Mouse (Mus musculus): ENCODE measurements around the gene Spata2l. TPM values are rescaled to one million over a fixed set of nuclear protein-coding genes. Genes with fewer than 3 reads are reported as not detected.

Gene Spata2l
- total and polyA plus RNA-seq, 3 experiments, result 1.9 to 3.1 TPM; not detected in 1

- Histone ChIP-seq H3K9ac (ENCODE audit: control insufficient read depth, low read depth, low read length, poor library complexity, severe bottlenecking) (no peak overlapping the region), H3K4me1 (ENCODE audit: control insufficient read depth in 1 of 2, insufficient read depth in 2 of 2, low read length in 2 of 2) (no peaks in the 10 kb centered on the region), H3K27me3 (ENCODE audit: control insufficient read depth in 1 of 2, insufficient read depth in 2 of 2, low read length in 2 of 2) (no peaks in the 10 kb centered on the region), H3K79me2 (ENCODE audit: control insufficient read depth, insufficient read depth, low read length, poor library complexity) (no peaks in the 10 kb centered on the region), H3K27ac (ENCODE audit: control insufficient read depth, low read depth, low read length) (no peak overlapping the region), H3K4me3 (ENCODE audit: control insufficient read depth in 1 of 2, insufficient read depth in 1 of 2, low read depth in 2 of 2, low read length in 2 of 2) (no peak overlapping the region), H3K9me3 (replicated peaks; ENCODE audit: insufficient read depth, low read length) (no peaks in the 10 kb centered on the region), H3K36me3 (ENCODE audit: control insufficient read depth in 1 of 2, insufficient read depth in 2 of 2, low read length in 2 of 2) (no peaks in the 10 kb centered on the region)
- no peak for DNase-seq (ENCODE audit: low read depth, low spot score)
- TF ChIP-seq MAFK (IDR thresholded peaks at IDR 0.05; ENCODE audit: borderline replicate concordance, low read depth, low read length), result no peak
- no peak for TF ChIP-seq MYC (IDR thresholded peaks at IDR 0.05; ENCODE audit: low read depth, low read length)
- no peak for TF ChIP-seq USF1 (IDR thresholded peaks at IDR 0.05; ENCODE audit: low read depth, low read length)
- TF ChIP-seq POLR2AphosphoS2 (IDR thresholded peaks at IDR 0.05; ENCODE audit: low read length), result no peak
- TF ChIP-seq GABPA (IDR thresholded peaks at IDR 0.05; ENCODE audit: low read depth, low read length), result no peak
- TF ChIP-seq ELF1 (IDR thresholded peaks at IDR 0.05; ENCODE audit: low read depth, low read length), result no peak
- no peak for TF ChIP-seq CHD1 (IDR thresholded peaks at IDR 0.05; ENCODE audit: low read depth, low read length)
Observed at GRCm38 (mm10) chr8:123243053-123243452, 7.0 kb upstream of the Spata2l start.

GRCm38 (mm10) chr8:123242107-123242923, 6.3 kb upstream of the Spata2l start:
- no peak overlapping the region for H3K4me3 ChIP-seq (ENCODE audit: control insufficient read depth in 1 of 2, insufficient read depth in 1 of 2, low read depth in 2 of 2, low read length in 2 of 2)
- no peaks in the 10 kb centered on the region; a peak in 1 of 4 replicates for H3K27me3 ChIP-seq (ENCODE audit: control insufficient read depth in 1 of 2, insufficient read depth in 2 of 2, low read length in 2 of 2)
- no peaks in the 10 kb centered on the region for H3K79me2 ChIP-seq (ENCODE audit: control insufficient read depth, insufficient read depth, low read length, poor library complexity)
- H3K36me3 ChIP-seq (ENCODE audit: control insufficient read depth in 1 of 2, insufficient read depth in 2 of 2, low read length in 2 of 2), result no peaks in the 10 kb centered on the region
- H3K27ac ChIP-seq (ENCODE audit: control insufficient read depth, low read depth, low read length), result no peak overlapping the region
- H3K4me1 ChIP-seq (ENCODE audit: control insufficient read depth in 1 of 2, insufficient read depth in 2 of 2, low read length in 2 of 2), result no peaks in the 10 kb centered on the region
- TF ChIP-seq NELFE (IDR thresholded peaks at IDR 0.05; ENCODE audit: low read depth, low read length), result no peak
- no peak for TF ChIP-seq KAT2A (conservative IDR thresholded peaks at IDR 0.05; ENCODE audit: low read depth, low read length)
- TF ChIP-seq BHLHE40 (IDR thresholded peaks at IDR 0.05; ENCODE audit: borderline replicate concordance, low read depth, low read length), result no peak
- TF ChIP-seq POLR2AphosphoS5 (IDR thresholded peaks at IDR 0.05; ENCODE audit: borderline replicate concordance, low read depth, low read length), result no peak
- no peak for TF ChIP-seq GATA1 (IDR thresholded peaks at IDR 0.05; ENCODE audit: low read depth, low read length)
- no peak for TF ChIP-seq JUND (IDR thresholded peaks at IDR 0.05; ENCODE audit: low read depth, low read length)
- no peaks in the 10 kb centered on the region for H3K9me3 ChIP-seq (replicated peaks; ENCODE audit: insufficient read depth, low read length)
- H3K9ac ChIP-seq (ENCODE audit: control insufficient read depth, low read depth, low read length, poor library complexity, severe bottlenecking), result no peak overlapping the region
- DNase-seq (ENCODE audit: low read depth, low spot score), result no peak

- Histone ChIP-seq H3K36me3 (ENCODE audit: control insufficient read depth in 1 of 2, insufficient read depth in 2 of 2, low read length in 2 of 2) (no peaks in the 10 kb centered on the region; a peak in 1 of 4 replicates), H3K9ac (ENCODE audit: control insufficient read depth, low read depth, low read length, poor library complexity, severe bottlenecking) (no peak overlapping the region), H3K4me1 (ENCODE audit: control insufficient read depth in 1 of 2, insufficient read depth in 2 of 2, low read length in 2 of 2) (peaks cover 0 to 9% of the 10 kb centered on the region in 2 experiments; a peak in 1 of 4 replicates), H3K27ac (ENCODE audit: control insufficient read depth, low read depth, low read length) (no peak overlapping the region), H3K27me3 (ENCODE audit: control insufficient read depth in 1 of 2, insufficient read depth in 2 of 2, low read length in 2 of 2) (no peaks in the 10 kb centered on the region; a peak in 1 of 4 replicates), H3K79me2 (ENCODE audit: control insufficient read depth, insufficient read depth, low read length, poor library complexity) (no peaks in the 10 kb centered on the region; the same call in 1 of the 2 replicates), H3K9me3 (replicated peaks; ENCODE audit: insufficient read depth, low read length) (no peaks in the 10 kb centered on the region), H3K4me3 (ENCODE audit: control insufficient read depth in 1 of 2, insufficient read depth in 1 of 2, low read depth in 2 of 2, low read length in 2 of 2) (no peak overlapping the region)
- DNase-seq (ENCODE audit: low read depth, low spot score), result no peak
- TF ChIP-seq HCFC1 (IDR thresholded peaks at IDR 0.05; ENCODE audit: low read depth, low read length), result no peak
- TF ChIP-seq ZMIZ1 (IDR thresholded peaks at IDR 0.05; ENCODE audit: low read depth, low read length), result no peak
- no peak for TF ChIP-seq ZC3H11A (IDR thresholded peaks at IDR 0.05; ENCODE audit: low read depth, low read length)
- no peak for TF ChIP-seq TCF12 (IDR thresholded peaks at IDR 0.05; ENCODE audit: low read depth, low read length)
Observed at GRCm38 (mm10) chr8:123239398-123239797, 3.4 kb upstream of the Spata2l start.
